Mouse (Mus musculus) heart, postnatal 0 days (tissue): ENCODE results near the gene Hist1h3e. TPM values are rescaled to one million over a fixed set of nuclear protein-coding genes. Genes with fewer than 3 reads are reported as not detected.
"Not testable (repeated sequence)": the region's sequence is repeated elsewhere in the genome, so short reads cannot be mapped to it uniquely, and the experiment has no call there.

Experiments used
- ATAC-seq: fragments of 200-750 bp; cut with Nextera tagmentation; 2 replicates; pipeline ENCODE4 v1.8.0; 2017; ENCODE audit warnings: low read depth, moderate number of reproducible peaks, moderate library complexity; ENCODE audit not compliant: insufficient read depth
- DNase-seq: peaks from one replicate; pipeline ENCODE4 v3.0.0-alpha.2; 2016; ENCODE audit warnings: low spot score
- H3K27ac ChIP-seq: fragments of 300-500 bp; sonication (generic); 2 replicates; pipeline ENCODE4 v1.5.1; 2014; ENCODE audit warnings: low read depth, mild to moderate bottlenecking
- H3K27me3 ChIP-seq: fragments of 300-500 bp; sonication (generic); 2 replicates; pipeline ENCODE4 v1.6.1; 2014; ENCODE audit warnings: low read length, mixed read lengths; ENCODE audit not compliant: control insufficient read depth, insufficient read depth
- H3K36me3 ChIP-seq: fragments of 300-500 bp; sonication (generic); replicated peaks from 2 replicates; pipeline ENCODE4 v1.6.1; 2014; ENCODE audit warnings: low read length, mixed read lengths; ENCODE audit not compliant: control insufficient read depth, insufficient read depth
- H3K4me1 ChIP-seq: fragments of 300-500 bp; sonication (generic); 2 replicates; pipeline ENCODE4 v1.6.1; 2014; ENCODE audit warnings: antibody characterized with exemption; ENCODE audit not compliant: control insufficient read depth, insufficient read depth
- H3K4me2 ChIP-seq: fragments of 300-500 bp; sonication (generic); 2 replicates; pipeline ENCODE4 v1.6.1; 2014; ENCODE audit warnings: low read depth, mild to moderate bottlenecking, low read length, moderate library complexity
- H3K4me3 ChIP-seq: fragments of 300-500 bp; sonication (generic); 2 replicates; pipeline ENCODE4 v1.5.1; 2014; ENCODE audit warnings: low read depth, low read length
- H3K9ac ChIP-seq: fragments of 300-500 bp; sonication (generic); replicated peaks from 2 replicates; pipeline ENCODE4 v1.6.1; 2014; ENCODE audit warnings: low read depth, low read length, mixed read lengths
- H3K9me3 ChIP-seq: fragments of 300-500 bp; sonication (generic); replicated peaks from 2 replicates; pipeline ENCODE4 v1.6.1; 2016; ENCODE audit warnings: low read length; ENCODE audit not compliant: control insufficient read depth
- CTCF ChIP-seq: IDR thresholded peaks from 2 replicates; pipeline ENCODE4 v1.5.1; 2016; ENCODE audit warnings: antibody characterized with exemption, control low read depth, low read depth
- EP300 ChIP-seq: IDR thresholded peaks from 2 replicates; pipeline ENCODE4 v1.6.1; 2016; ENCODE audit warnings: antibody characterized with exemption, low read depth
- WGBS: fragments of 180-500 bp; shearing (Covaris S2); extraction: QIAGEN DNeasy Blood & Tissue Kit; methylation state at CpG from one replicate; pipeline ENCODE4 v1.1.7; 2014; 5-methylcytosine and 5-hydroxymethylcytosine counted together
- polyA plus RNA-seq: library from polyadenylated mRNA; unstranded; fragments of >200 nt; fragmentation: Nextera tagmentation; extraction: Ambion mirVana; gene quantifications from 2 replicates; pipeline ENCODE4 v1.2.1, GENCODE M21; 2015
- total RNA-seq: library from RNA; depleted of rRNA; stranded (reverse); fragments of >200 nt; gene quantifications from 2 replicates; pipeline ENCODE4 v1.2.3, GENCODE M21; 2014; ENCODE audit warnings: low replicate concordance

The Hist1h3e gene
- total and polyA plus RNA-seq, 2 experiments from 2014 or later: 0.97 to 625 TPM

GRCm38 (mm10) chr13:23562699-23563462 lies 712 bp upstream of the Hist1h3e start:
- Histone ChIP-seq H3K36me3 (no peaks in the 10 kb centered on the region), H3K9me3 (no peaks in the 10 kb centered on the region), H3K9ac (peak overlapping the region; percentile 59), H3K27me3 (no peaks in the 10 kb centered on the region), H3K27ac (peak overlapping the region; percentile 98), H3K4me1 (no peaks in the 10 kb centered on the region), H3K4me3 (peak overlapping the region; percentile 51), H3K4me2 (peak overlapping the region; percentile 74)
- peak; percentile 88 for DNase-seq
- WGBS: 5% methylated on average over 18 of the region's 18 CpGs
- peak; percentile 54 for ATAC-seq
- TF ChIP-seq EP300: no peak
- TF ChIP-seq CTCF: peak; percentile 44

- not testable (repeated sequence) for ATAC-seq, DNase-seq, H3K4me1 ChIP-seq, H3K27me3 ChIP-seq, H3K36me3 ChIP-seq, H3K9me3 ChIP-seq
- Histone ChIP-seq H3K4me2 (peak overlapping the region; percentile 74), H3K27ac (peak overlapping the region; percentile 98), H3K9ac (peak overlapping the region; percentile 59; the same call in 1 of the 2 replicates), H3K4me3 (peak overlapping the region; percentile 51)
- WGBS: 2% methylated on average over 2 of the region's 5 CpGs
Observed at GRCm38 (mm10) chr13:23561531-23561882, 662 bp downstream of the Hist1h3e start.

GRCm38 (mm10) chr13:23560699-23561098 lies 1.5 kb downstream of the Hist1h3e start:
- H3K27ac ChIP-seq, H3K9me3 ChIP-seq, H3K36me3 ChIP-seq, H3K9ac ChIP-seq, H3K4me2 ChIP-seq, H3K4me1 ChIP-seq, DNase-seq, H3K27me3 ChIP-seq, ATAC-seq, H3K4me3 ChIP-seq: not testable (repeated sequence)
- WGBS: 41% methylated on average over 2 of the region's 2 CpGs

DNA sequence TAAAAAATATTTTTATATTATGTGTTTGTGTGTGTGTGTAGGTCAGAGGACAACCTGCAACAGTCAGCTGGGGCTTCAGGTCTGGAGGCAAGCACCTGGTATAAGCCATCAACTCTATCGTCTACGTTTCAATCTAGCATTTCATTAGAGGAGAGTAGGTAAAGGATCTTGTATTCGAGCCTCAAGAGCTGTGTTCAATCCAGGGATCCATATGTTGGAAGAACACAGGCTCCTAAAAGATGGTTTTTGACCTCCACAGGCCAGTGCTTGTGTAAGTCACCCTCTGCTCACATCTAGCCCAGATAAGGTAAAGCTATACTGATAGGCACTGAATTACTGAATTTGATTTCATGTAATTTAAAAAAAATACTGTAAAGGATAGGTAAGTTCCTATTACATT lies 5.3 kb downstream of the Hist1h3e start:
- Histone ChIP-seq H3K36me3 (no peaks in the 10 kb centered on the region), H3K9ac (no peak overlapping the region), H3K27ac (peak overlapping the region; percentile 57; the same call in 1 of the 2 replicates), H3K27me3 (no peaks in the 10 kb centered on the region), H3K9me3 (no peaks in the 10 kb centered on the region), H3K4me1 (0 out of 2 replicates have a peak, but pooled peaks cover 5% of the 10 kb centered on the region), H3K4me2 (no peak overlapping the region), H3K4me3 (no peak overlapping the region)
- DNase-seq (no peak), ATAC-seq (no peak)
- TF ChIP-seq EP300: no peak
- no peak for TF ChIP-seq CTCF
- 76% methylated on average over 3 of the region's 3 CpGs for WGBS

DNA sequence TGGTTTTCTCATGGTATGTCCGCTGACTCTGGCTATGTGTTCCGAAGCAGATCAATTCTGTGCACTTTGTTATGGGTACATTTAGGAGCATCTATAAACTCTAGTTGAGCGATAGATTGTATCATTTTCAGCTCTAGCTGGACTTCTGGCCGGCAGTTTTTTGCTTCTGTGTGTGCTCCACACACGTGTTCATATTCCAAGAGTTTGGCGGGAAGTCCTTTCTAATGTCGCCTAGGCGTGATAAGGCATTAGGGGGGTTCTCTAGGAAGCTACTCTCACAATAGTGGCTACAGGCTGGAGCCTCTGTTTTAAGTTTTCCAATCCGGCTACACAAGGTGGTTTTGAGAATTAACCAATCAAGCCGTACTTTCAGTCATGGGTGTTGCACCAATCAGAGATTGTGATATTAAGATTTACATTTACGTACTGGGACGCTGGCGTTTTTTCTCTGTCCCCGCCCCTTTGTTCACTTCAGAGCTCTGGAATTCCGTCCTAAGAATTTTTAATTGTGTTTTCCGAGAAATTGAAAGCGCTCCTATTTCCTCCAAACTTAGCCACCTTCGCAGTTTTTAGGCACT lies 6.2 kb downstream of the Hist1h3e start:
- peak overlapping the region; percentile 83 for H3K9ac ChIP-seq
- under 1% methylated on average over 18 of the region's 18 CpGs for WGBS
- 0 out of 2 replicates have a peak, but pooled peaks cover 5% of the 10 kb centered on the region for H3K4me1 ChIP-seq
- H3K27me3 ChIP-seq: no peaks in the 10 kb centered on the region
- ATAC-seq: peak; percentile 68
- TF ChIP-seq CTCF (no peak), EP300 (peak; percentile 48; the same call in 1 of the 2 replicates)
- H3K4me2 ChIP-seq: peak overlapping the region; percentile 85
- peak; percentile 98 for DNase-seq
- H3K36me3 ChIP-seq: no peaks in the 10 kb centered on the region
- H3K27ac ChIP-seq: peak overlapping the region; percentile 88
- H3K9me3 ChIP-seq: no peaks in the 10 kb centered on the region
- peak overlapping the region; percentile 56 for H3K4me3 ChIP-seq
